Mouse (Mus musculus) splenic B cell, adult 2 months (primary cell): ENCODE data around the gene Xirp1.

Experiments
- DNase-seq: peaks from one replicate; pipeline ENCODE4 v3.0.0-alpha.2; 2011; ENCODE audit warnings: low read depth, low spot score
- H3K27me3 ChIP-seq: 2 replicates; pipeline ENCODE4 v1.6.1; 2012; ENCODE audit warnings: mild to moderate bottlenecking, low read length, moderate library complexity, mixed read lengths; ENCODE audit not compliant: control insufficient read depth, poor library complexity, insufficient read depth, severe bottlenecking
- H3K36me3 ChIP-seq: 2 replicates; pipeline ENCODE4 v1.6.1; 2012; ENCODE audit warnings: mild to moderate bottlenecking, low read length, moderate library complexity, mixed read lengths; ENCODE audit not compliant: control insufficient read depth, poor library complexity, insufficient read depth, severe bottlenecking

The Xirp1 gene

GRCm38 (mm10) chr9:119975286-119975685 is 48.1 kb downstream of the Xirp1 start:
- Histone ChIP-seq H3K27me3 (no peaks in the 10 kb centered on the region), H3K36me3 (peaks cover 13% of the 10 kb centered on the region)
- no peak for DNase-seq

DNA sequence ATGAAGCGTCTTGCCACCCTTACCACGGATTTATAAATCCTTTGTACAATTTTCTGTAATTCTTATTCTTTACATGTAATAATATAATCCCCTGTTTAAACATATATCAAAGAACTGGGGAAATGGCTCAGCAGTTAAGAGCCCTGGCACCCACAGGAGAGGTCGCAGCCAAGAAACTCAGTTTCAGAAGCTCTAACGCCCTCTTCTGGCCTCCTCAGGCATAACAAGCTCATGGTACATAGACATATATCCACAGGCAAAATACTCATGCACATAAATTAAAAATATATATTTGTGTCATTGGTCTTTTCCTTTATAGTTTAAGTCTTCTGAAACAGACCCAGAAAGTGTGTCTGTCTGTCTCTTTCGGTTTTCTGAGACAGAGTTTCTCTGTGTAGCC is 48.8 kb downstream of the Xirp1 start:
- Histone ChIP-seq H3K27me3 (no peaks in the 10 kb centered on the region), H3K36me3 (peaks cover 13% of the 10 kb centered on the region)
- DNase-seq = peak; percentile 60

- Histone ChIP-seq H3K36me3 (peaks cover 13% of the 10 kb centered on the region), H3K27me3 (no peaks in the 10 kb centered on the region)
- DNase-seq = peak; percentile 73
Measured at GRCm38 (mm10) chr9:119973869-119974520, 49.4 kb downstream of the Xirp1 start.

- H3K27me3 ChIP-seq = no peaks in the 10 kb centered on the region
- peaks cover 13% of the 10 kb centered on the region for H3K36me3 ChIP-seq
- no peak for DNase-seq
Measured at GRCm38 (mm10) chr9:119973281-119973680, 50.1 kb downstream of the Xirp1 start.

- no peak for DNase-seq
- H3K27me3 ChIP-seq = no peaks in the 10 kb centered on the region
- H3K36me3 ChIP-seq = peaks cover 13% of the 10 kb centered on the region
Measured at GRCm38 (mm10) chr9:119972582-119972981, 50.8 kb downstream of the Xirp1 start.

- Histone ChIP-seq H3K36me3 (peaks cover 13% of the 10 kb centered on the region), H3K27me3 (no peaks in the 10 kb centered on the region)
- DNase-seq = no peak
Measured at GRCm38 (mm10) chr9:119972166-119972565, 51.2 kb downstream of the Xirp1 start.

- peaks cover 13% of the 10 kb centered on the region for H3K36me3 ChIP-seq
- DNase-seq = peak; percentile 48
- H3K27me3 ChIP-seq = no peaks in the 10 kb centered on the region
Measured at GRCm38 (mm10) chr9:119970763-119971656, 52.4 kb downstream of the Xirp1 start.

GRCm38 (mm10) chr9:119970221-119970620 is 53.2 kb downstream of the Xirp1 start:
- Histone ChIP-seq H3K27me3 (no peaks in the 10 kb centered on the region), H3K36me3 (peaks cover 13% of the 10 kb centered on the region)
- peak; percentile 70 for DNase-seq

DNA sequence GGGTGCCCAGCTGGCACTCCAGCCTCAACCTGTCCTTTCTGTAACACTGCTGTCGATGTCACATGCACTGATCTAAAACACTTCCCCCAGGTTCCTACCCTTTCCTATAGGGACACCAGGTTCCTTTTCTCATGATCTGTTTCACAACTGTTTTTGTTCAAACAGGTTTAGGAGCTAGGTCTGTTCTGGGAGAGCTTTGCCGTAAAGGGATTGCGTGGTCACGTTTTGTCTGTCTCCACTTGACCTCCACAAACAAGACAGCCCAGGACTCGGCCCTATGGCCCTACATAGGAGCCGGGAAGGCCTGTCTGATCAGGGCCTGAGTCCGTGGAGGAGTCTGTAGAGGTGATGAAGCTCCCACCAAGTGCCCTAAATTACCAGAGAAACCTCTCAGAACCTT is 53.6 kb downstream of the Xirp1 start:
- H3K36me3 ChIP-seq = peaks cover 13% of the 10 kb centered on the region
- no peak for DNase-seq
- no peaks in the 10 kb centered on the region for H3K27me3 ChIP-seq

GRCm38 (mm10) chr9:119966221-119966910 is 57.0 kb downstream of the Xirp1 start:
- DNase-seq = no peak
- H3K27me3 ChIP-seq = no peaks in the 10 kb centered on the region
- no peaks in the 10 kb centered on the region for H3K36me3 ChIP-seq

DNA sequence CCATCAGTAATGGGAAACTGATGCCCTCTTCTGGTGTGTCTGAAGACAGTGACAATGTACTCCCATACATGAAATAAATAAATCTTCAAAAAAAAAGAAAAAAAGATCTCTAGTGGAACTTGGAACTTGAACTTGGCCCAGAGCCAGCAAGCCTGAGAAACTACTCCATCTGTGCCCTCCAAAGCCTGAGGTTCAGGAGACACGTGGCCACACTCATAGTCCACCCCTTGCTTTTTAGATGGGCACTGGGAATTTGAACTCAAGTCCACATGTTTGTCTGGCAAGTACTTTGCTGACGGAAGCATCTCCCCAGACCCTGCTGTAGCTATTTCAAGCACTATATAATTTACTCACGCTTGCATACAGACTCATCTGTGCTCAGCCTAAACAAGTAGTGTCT is 58.2 kb downstream of the Xirp1 start:
- Histone ChIP-seq H3K27me3 (no peaks in the 10 kb centered on the region), H3K36me3 (no peaks in the 10 kb centered on the region)
- DNase-seq = no peak

- Histone ChIP-seq H3K27me3 (no peaks in the 10 kb centered on the region), H3K36me3 (no peaks in the 10 kb centered on the region)
- no peak for DNase-seq
Measured at GRCm38 (mm10) chr9:119964206-119964605, 59.2 kb downstream of the Xirp1 start.
